Mouse (Mus musculus) lung, postnatal 0 days (tissue): ENCODE measurements at regions not wholly inside any gene's neighbourhood (a gene's known extent, or its start where the extent isn't known, plus 50 kb on each side); places are given as distances from the start of the nearest gene placed in this dataset.

Experiments used
- CTCF ChIP-seq: IDR thresholded peaks from 2 replicates; pipeline ENCODE4 v1.5.1; 2016; ENCODE audit warnings: antibody characterized with exemption, mild to moderate bottlenecking
- EP300 ChIP-seq: IDR thresholded peaks from 2 replicates; pipeline ENCODE4 v1.6.1; 2016; ENCODE audit warnings: antibody characterized with exemption, mild to moderate bottlenecking, control low read depth

GRCm38 (mm10) chr9:25959082-25959481 lies 477.7 kb downstream of the Eepd1 start:
- TF ChIP-seq EP300 (no peak), CTCF (no peak)
